Mouse (Mus musculus) heart, adult 11 months (tissue): ENCODE results near the gene Nup93.
A peak's percentile ranks its signal among the peaks of the same experiment; 100 is the strongest.

Source experiments
- DNase-seq: peaks from one replicate; pipeline ENCODE4 v3.0.0; 2022

Gene Nup93

GRCm38 (mm10) chr8:94365410-94365981 is 151.1 kb downstream of the Nup93 start:
- DNase-seq: peak; percentile 97
